Mouse (Mus musculus) heart, adult 2 months (tissue): ENCODE measurements around the gene Als2cr12. TPM values are rescaled to one million over a fixed set of nuclear protein-coding genes. Genes with fewer than 3 reads are reported as not detected.
A peak's percentile ranks its signal among the peaks of the same experiment; 100 is the strongest.
"Not testable (repeated sequence)": the region's sequence is repeated elsewhere in the genome, so short reads cannot be mapped to it uniquely, and the experiment has no call there.

Source experiments
- DNase-seq, 2 experiments: peaks; one replicate each; pipeline ENCODE4 v3.0.0; 2021
- H3K27ac ChIP-seq: fragments of 200-600 bp; 2 replicates; pipeline ENCODE4 v1.8.1; 2022
- H3K27me3 ChIP-seq: fragments of 200-500 bp; 2 replicates; pipeline ENCODE4 v1.6.1; 2012; ENCODE audit warnings: mild to moderate bottlenecking, low read length, inconsistent platforms, mixed read lengths; ENCODE audit not compliant: control insufficient read depth, insufficient read depth
- H3K36me3 ChIP-seq: fragments of 200-500 bp; 2 replicates; pipeline ENCODE4 v1.6.1; 2012; ENCODE audit warnings: low read length, inconsistent platforms; ENCODE audit not compliant: control insufficient read depth, insufficient read depth
- H3K4me1 ChIP-seq: fragments of 200-500 bp; 2 replicates; pipeline ENCODE4 v1.6.1; 2011; ENCODE audit warnings: low read length; ENCODE audit not compliant: control insufficient read depth, insufficient read depth
- H3K4me3 ChIP-seq: fragments of 200-600 bp; 2 replicates; pipeline ENCODE4 v1.8.1; 2022
- H3K79me2 ChIP-seq: fragments of 200-500 bp; replicated peaks from 2 replicates; pipeline ENCODE4 v1.6.1; 2012; ENCODE audit warnings: mild to moderate bottlenecking, inconsistent platforms, low read length, moderate library complexity, mixed read lengths; ENCODE audit not compliant: control insufficient read depth, insufficient read depth
- H3K9ac ChIP-seq: fragments of 200-500 bp; 2 replicates; pipeline ENCODE4 v1.6.1; 2012; ENCODE audit warnings: low read depth, mild to moderate bottlenecking, control low read depth, inconsistent platforms, low read length, mixed read lengths
- CTCF ChIP-seq: fragments of 200-600 bp; IDR thresholded peaks from 2 replicates; pipeline ENCODE4 v1.8.1; 2022; ENCODE audit warnings: antibody characterized with exemption, mild to moderate bottlenecking, moderate library complexity
- EP300 ChIP-seq: fragments of 200-500 bp; IDR thresholded peaks from 2 replicates; pipeline ENCODE4 v1.6.1; 2011; ENCODE audit warnings: low read depth, low read length, control low read depth; ENCODE audit not compliant: insufficient read depth
- POLR2A ChIP-seq: fragments of 200-500 bp; IDR thresholded peaks from 2 replicates; pipeline ENCODE4 v1.6.1; 2011; ENCODE audit warnings: mild to moderate bottlenecking, low read depth, low read length, control low read depth; ENCODE audit not compliant: insufficient read depth
- WGBS: fragments of 180-500 bp; shearing (Covaris S2); methylation state at CpG from one replicate; pipeline ENCODE4 v1.1.7; 2018; 5-methylcytosine and 5-hydroxymethylcytosine counted together
- intact Hi-C: fragments of 180-260 bp; cut with DNase I; formaldehyde crosslinking; loops from one replicate; pipeline ENCODE4 v1.15.1; 2025
- long read RNA-seq: library from polyadenylated mRNA; stranded (forward); transcript quantifications from one replicate; pipeline ENCODE4 v2.0.0, GENCODE M21; 2021
- polyA plus RNA-seq: library from polyadenylated mRNA; depleted of rRNA; stranded (reverse); fragments of >200 nt; gene quantifications from 2 replicates; pipeline ENCODE4 v1.2.3, GENCODE M21; 2012; rRNA removed
- total RNA-seq, 2 experiments: library from RNA; stranded (reverse); gene quantifications; 2 replicates each; pipeline ENCODE4 v1.2.3; 2021

Gene Als2cr12
- total RNA-seq (not detected), polyA plus RNA-seq (0.49 TPM in 1 of 2 replicates, not detected in the other)
- long read RNA-seq: 0 reads

GRCm38 (mm10) chr1:58695810-58696209 lies at the start of gene Als2cr12:
TSS of gene Als2cr12 (minus strand) at chr1:58695989.
- H3K4me3 ChIP-seq, H3K27ac ChIP-seq, H3K27me3 ChIP-seq, H3K36me3 ChIP-seq, H3K4me1 ChIP-seq, H3K9ac ChIP-seq, DNase-seq, H3K79me2 ChIP-seq: not testable (repeated sequence)
- intact Hi-C loops: loop anchor here (2.0 kb wide), 1 partner anchor 201 kb away; no protein-coding TSS in a partner anchor
- WGBS: 86% methylated on average over 4 of the region's 4 CpGs

GRCm38 (mm10) chr1:58744645-58745044 lies 48.9 kb upstream of the Als2cr12 start:
- intact Hi-C loops: no loop called here
- no peak overlapping the region for H3K4me3 ChIP-seq
- H3K4me1 ChIP-seq: peaks cover 6% of the 10 kb centered on the region
- H3K36me3 ChIP-seq: peaks cover 29% of the 10 kb centered on the region
- no peaks in the 10 kb centered on the region for H3K27me3 ChIP-seq
- no peak overlapping the region for H3K27ac ChIP-seq
- H3K9ac ChIP-seq: no peak overlapping the region
- H3K79me2 ChIP-seq: 0 out of 2 replicates have a peak, but pooled peaks cover 2% of the 10 kb centered on the region
- WGBS: 75% methylated on average over 7 of the region's 7 CpGs
- DNase-seq: peak in 1 of 2 experiments; percentile 56
- TF ChIP-seq EP300 (no peak), POLR2A (no peak), CTCF (no peak)

DNA sequence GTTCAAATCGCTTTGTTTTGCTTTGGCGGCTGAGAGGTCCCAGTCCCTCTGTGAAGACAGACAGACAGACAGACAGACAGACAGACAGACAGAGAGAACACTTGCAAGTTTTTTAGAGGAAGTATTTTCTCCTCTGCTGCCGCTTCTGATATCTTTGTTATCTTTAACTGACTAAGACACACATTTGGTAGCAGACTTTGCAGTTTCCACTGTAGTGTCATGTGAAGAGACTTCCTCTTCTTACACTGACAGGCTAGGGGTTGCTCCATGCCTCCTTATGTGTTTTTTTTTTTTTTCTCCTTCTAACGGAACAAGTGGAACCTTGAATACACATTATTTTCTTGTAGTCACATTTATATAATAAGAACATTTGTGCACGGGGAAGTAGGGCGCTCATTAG lies 47.5 kb upstream of the Als2cr12 start:
- Histone ChIP-seq H3K4me3 (no peak overlapping the region), H3K27ac (peak overlapping the region; percentile 36), H3K9ac (no peak overlapping the region), H3K79me2 (0 out of 2 replicates have a peak, but pooled peaks cover 2% of the 10 kb centered on the region), H3K36me3 (peaks cover 29% of the 10 kb centered on the region), H3K27me3 (no peaks in the 10 kb centered on the region), H3K4me1 (peaks cover 6% of the 10 kb centered on the region)
- WGBS: 61% methylated on average over 6 of the region's 6 CpGs
- TF ChIP-seq EP300 (no peak), POLR2A (no peak), CTCF (no peak)
- DNase-seq: no peak
- intact Hi-C loops: no loop called here

- Histone ChIP-seq H3K9ac (no peak overlapping the region), H3K36me3 (peaks cover 32% of the 10 kb centered on the region)
- WGBS: 39% methylated on average over 5 of the region's 5 CpGs
Observed at GRCm38 (mm10) chr1:58742571-58743021, 46.8 kb upstream of the Als2cr12 start.

GRCm38 (mm10) chr1:58739529-58739928 lies 43.7 kb upstream of the Als2cr12 start:
- peaks cover 41% of the 10 kb centered on the region for H3K36me3 ChIP-seq

More at GRCm38 (mm10) chr1:58742571-58743021, 46.8 kb upstream of the Als2cr12 start:
- Histone ChIP-seq H3K79me2 (0 out of 2 replicates have a peak, but pooled peaks cover 2% of the 10 kb centered on the region), H3K27ac (peak overlapping the region; percentile 36), H3K27me3 (no peaks in the 10 kb centered on the region), H3K4me1 (peaks cover 6% of the 10 kb centered on the region), H3K4me3 (no peak overlapping the region)
- intact Hi-C loops: no loop called here
- TF ChIP-seq CTCF (no peak), EP300 (no peak), POLR2A (no peak)
- no peak for DNase-seq

DNA sequence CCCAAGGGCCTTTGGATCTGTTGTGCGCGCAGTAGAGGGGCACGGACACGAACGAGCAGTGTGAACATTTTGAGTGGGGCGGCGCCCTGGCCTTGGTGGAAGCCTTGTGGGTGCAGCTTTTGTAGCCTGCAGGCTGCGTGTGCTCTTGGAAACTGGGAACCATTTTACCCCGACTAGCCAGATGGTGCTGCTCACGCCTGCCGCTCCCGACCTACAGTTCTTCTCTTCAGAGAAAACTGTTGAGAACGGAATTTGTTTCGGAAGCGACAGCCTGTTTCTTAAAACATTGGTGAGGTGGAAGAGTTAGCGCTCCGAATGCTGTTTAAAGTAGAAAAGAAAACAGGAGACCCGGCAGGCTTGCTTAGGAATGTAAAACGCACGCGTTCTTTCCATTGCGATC lies 41.2 kb upstream of the Als2cr12 start:
- H3K9ac ChIP-seq: no peak overlapping the region
- no peak overlapping the region for H3K4me3 ChIP-seq
- peaks cover 30% of the 10 kb centered on the region for H3K36me3 ChIP-seq
- intact Hi-C loops: no loop called here
- WGBS: 94% methylated on average over 22 of the region's 22 CpGs
- no peak for TF ChIP-seq CTCF
- TF ChIP-seq POLR2A: no peak
- no peak for TF ChIP-seq EP300
- peaks cover 3% of the 10 kb centered on the region for H3K4me1 ChIP-seq
- no peaks in the 10 kb centered on the region for H3K27me3 ChIP-seq
- DNase-seq: no peak
- H3K79me2 ChIP-seq: no peaks in the 10 kb centered on the region
- no peak overlapping the region for H3K27ac ChIP-seq

More at GRCm38 (mm10) chr1:58739529-58739928, 43.7 kb upstream of the Als2cr12 start:
- no peaks in the 10 kb centered on the region for H3K27me3 ChIP-seq
- DNase-seq: no peak
- no peak overlapping the region for H3K27ac ChIP-seq
- WGBS: 80% methylated on average over 7 of the region's 7 CpGs
- intact Hi-C loops: no loop called here
- H3K79me2 ChIP-seq: no peaks in the 10 kb centered on the region
- no peak overlapping the region for H3K4me3 ChIP-seq
- no peak for TF ChIP-seq CTCF
- no peak for TF ChIP-seq EP300
- no peak for TF ChIP-seq POLR2A
- peaks cover 5% of the 10 kb centered on the region for H3K4me1 ChIP-seq
- H3K9ac ChIP-seq: no peak overlapping the region
